Mouse (Mus musculus) urinary bladder, postnatal 25 days (tissue): ENCODE results near the gene Snph.
"Not testable (repeated sequence)": the region's sequence is repeated elsewhere in the genome, so short reads cannot be mapped to it uniquely, and the experiment has no call there.

Experiments used
- DNase-seq: peaks from one replicate; pipeline ENCODE4 v3.0.0; 2022; ENCODE audit warnings: low spot score

Gene Snph

DNA sequence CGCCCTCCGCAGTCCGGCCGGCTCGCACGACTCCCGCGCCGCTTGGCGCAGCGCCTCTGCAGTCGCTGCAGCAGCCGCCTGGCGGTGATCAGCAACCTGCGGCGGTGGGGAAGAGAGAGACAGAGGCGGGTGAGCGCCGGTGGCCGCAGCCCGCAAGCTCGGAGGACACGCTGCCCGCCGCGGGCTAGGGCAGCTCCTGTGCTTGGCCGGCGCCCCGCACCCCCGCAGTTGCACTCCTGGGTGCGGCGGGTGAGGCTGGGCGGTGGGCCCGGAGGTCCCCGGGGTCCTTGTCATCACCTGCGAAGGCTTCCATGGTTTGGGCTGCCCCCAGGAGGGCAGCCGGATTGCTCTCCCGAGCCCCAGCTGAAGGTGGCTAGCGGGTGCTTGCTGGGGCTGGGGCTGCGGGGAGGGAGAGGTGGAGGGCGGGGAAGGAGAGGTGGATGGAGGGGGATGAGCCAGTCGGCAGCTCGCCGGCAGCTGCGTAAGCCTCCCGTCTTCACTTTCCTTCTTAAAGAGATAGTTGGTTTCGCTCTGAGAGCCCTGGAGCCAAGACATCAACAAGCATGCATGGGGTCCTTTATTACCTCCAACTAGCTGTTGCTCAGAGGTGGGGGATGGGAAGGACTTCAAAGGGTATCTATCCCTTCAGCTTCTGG lies at the start of gene Snph:
Gene Snph, minus strand, starts transcription at position 435 of the 656 bp plus-strand sequence.
- DNase-seq = peak; percentile 33

DNA sequence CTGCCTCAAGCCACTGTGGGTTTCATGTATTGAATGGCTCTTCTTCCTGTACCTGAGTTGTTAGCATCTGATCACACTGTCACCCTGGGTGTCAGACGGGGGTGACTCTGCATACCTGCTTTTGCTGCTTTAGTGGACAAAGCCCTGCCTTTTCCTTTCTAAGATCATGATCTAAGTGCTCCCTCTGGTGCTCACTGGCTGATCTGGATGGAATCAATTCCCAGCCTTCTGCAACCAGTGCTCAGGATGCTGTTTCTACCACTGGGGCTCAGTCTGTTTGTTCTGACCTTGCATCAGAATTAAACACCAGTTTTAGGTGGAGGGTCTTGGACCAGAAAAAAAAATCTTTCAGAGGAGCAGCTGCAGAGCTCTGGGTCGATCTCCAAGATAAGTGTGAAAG lies 43.8 kb upstream of the Snph start:
- DNase-seq = no peak

DNA sequence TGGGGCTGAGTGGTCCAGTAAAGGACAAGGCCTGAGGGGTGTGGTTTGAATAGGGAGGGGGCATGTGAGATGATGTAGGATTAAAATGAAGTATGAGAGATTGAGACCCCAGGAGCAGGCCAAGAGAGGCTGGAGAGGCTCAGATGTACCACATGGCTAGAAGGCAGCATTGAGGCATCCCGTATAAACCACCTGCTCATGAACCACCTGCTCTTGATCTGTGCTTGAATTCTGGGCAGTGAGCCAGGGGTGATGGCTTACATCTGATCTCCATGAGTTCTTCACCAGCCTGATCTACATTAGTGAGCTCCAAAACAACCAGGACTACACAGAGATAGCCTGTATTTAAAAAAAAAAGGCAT lies 38.6 kb upstream of the Snph start:
- DNase-seq = no peak

DNA sequence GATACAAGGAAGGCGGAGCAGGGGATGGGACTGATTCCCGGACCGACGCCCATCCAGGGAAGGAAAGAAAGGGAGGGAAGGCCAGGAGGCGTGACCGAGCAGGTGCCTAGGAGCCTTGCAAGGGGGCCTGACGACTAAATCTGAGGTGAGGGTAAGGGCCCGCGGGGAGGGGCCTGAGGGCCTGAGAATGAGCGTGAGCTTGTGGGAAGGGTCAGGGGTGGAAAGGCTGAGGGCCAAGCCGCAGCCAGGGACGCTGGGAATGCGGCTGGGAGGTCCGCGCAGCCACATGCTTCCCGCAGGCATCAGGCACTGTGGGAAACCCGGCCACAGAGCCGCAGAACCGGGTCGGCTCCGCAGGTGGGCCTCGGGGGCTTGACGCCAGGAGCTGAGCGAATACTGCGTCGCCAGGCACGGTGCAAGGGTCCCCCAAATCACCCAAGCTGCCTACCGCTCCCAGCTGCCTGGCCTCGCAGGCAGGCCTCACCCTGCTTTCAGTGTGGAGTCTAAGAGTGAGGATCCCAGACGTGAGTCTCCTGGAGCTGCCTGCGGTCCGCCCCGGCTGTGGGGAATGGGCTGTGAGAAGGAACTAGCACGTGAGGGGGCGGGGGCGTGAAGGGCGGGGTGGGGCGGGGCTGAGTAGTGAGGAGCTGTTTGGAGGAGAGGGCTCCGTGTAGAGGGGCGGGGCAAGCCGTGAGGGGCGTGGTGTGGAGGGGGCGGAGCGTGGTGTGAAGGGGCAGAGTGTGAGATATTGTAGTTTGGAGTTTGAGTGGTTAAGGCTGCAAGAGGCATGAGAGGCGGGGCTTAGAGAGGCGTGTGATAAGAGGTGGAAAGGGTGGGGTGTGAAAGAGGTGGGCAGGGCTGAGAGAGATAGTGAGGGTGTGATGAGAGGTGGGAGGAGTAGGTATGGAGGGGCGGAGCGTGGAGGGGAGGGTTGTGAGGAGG lies 37.9 kb upstream of the Snph start:
- DNase-seq = no peak

DNA sequence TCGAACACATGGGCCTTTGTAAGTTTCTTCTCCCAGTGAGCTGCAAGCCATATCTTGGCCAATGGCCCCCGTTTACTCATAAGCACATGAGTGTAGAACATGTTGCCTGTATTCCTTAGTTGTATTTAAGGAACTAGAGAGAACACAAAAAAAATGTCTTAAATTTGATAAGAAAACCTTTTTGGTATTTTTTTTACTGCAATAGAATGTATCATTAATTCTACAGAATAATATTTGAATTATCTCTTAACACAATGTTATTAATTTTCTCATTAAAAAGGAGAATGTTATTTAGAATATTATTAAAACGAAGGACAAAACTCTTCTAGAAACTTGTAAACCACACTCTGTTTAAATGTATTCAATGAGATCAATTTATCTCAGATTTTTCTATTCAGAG lies 36.0 kb upstream of the Snph start, which contains the start of gene Rad21l:
Gene Rad21l, minus strand, starts transcription at position 101 of the 400 bp plus-strand sequence.
- no peak for DNase-seq

DNA sequence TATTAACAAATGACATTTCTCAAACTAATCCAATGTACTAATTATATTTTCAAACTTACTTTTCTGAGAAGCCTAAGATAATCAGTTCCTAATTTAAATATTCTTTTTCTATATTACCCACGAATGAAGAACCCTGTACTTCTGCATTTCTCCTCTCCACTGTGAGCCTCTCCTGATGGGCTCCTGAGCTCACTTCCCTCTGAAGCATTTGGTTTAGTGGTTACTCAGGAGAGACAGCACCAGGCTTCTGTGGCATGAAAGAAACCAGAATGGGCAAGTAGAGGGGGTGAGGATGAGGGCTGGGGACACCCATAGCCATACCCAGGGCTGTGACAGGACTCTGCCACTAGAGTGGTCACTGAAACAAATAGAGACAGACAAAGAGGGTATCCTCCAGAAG lies 19.7 kb upstream of the Snph start:
- no peak for DNase-seq

DNA sequence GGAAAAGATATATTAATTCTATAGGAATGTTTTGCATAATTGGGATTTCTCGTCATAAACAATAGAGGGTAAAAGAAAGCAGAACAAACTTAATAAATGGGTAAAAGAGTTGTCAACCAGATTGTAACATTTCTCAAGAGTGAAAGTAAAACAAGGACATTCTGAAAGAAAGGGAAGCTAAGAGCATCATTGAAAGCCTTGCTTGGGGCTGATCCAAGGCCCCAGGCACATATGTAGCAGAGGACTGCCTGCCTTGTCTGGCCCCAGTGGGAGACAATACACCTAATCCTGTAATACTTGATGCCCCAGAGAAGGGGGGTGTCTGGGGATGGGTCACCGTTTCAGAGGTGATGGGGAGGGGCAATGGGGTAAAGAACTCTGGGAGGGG lies 3.6 kb upstream of the Snph start:
- no peak for DNase-seq

DNA sequence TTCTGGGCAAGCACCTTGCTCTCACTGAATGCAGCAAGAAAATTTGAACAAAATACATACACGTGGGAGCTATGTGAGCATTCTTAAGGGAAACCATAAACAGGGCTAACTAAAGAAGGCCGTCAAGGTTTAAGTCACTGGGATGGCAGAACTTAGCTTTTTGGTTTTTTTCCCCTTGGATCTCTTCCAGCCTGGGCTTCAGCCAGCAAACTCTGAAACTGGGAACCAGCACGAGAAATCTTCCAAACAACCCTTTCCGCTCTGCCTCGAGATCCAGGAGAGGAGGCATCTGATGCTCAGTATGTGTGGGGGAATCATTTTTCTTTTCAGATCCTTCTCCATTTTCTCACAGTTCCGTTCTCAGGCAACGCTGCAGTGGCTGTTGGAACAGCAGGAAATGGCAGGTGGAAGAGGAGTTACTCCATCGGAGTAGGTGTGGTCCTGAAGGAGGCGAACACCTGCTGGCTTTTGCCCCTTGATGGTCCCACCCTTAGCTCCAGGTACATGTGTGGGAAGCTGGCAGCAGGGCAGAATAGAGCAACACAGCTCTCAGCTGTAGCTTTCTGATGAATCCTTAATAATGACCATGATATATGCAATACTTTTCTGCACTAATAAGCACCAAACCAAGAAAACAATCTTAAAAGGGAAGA lies 3.1 kb upstream of the Snph start:
- DNase-seq = no peak

DNA sequence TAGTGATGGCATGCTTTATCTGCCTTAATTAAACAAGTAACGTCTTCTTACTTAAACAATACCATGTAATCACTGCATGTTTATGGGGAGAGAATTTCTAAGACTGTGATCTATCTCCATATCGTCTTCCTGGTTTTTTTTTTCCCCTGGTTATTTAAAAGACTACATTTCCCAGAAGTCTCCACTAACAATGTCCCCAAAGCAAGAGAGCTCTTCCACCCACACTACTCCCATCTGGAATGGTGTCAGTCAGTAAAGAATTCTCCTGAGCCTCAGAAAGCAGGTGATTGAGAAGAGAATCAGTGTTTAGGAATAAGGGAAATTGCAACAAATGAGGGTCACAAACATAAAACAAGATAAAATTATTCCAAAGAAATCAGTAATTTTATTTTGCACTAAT lies 2.5 kb upstream of the Snph start:
- DNase-seq = no peak

DNA sequence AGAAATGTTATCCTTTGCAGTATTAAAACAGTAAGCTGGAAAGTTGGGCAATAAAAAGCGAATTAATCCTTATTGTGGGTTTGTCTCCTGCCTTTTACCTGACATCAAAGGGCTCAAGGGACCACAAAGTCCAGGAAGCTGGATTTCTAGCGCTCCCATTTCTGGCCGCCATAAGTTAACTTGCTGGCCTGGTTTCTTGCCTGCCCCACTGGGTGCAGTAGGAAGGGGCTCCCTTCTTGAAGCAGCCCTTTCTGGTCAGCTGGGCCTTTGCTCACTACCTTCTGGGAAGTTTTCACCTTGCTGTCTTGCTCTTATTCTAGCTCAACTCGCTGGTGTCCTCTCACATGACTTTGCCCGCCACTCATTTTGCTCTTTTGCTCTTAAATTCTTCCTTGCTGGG lies 589 bp upstream of the Snph start:
- no peak for DNase-seq

DNA sequence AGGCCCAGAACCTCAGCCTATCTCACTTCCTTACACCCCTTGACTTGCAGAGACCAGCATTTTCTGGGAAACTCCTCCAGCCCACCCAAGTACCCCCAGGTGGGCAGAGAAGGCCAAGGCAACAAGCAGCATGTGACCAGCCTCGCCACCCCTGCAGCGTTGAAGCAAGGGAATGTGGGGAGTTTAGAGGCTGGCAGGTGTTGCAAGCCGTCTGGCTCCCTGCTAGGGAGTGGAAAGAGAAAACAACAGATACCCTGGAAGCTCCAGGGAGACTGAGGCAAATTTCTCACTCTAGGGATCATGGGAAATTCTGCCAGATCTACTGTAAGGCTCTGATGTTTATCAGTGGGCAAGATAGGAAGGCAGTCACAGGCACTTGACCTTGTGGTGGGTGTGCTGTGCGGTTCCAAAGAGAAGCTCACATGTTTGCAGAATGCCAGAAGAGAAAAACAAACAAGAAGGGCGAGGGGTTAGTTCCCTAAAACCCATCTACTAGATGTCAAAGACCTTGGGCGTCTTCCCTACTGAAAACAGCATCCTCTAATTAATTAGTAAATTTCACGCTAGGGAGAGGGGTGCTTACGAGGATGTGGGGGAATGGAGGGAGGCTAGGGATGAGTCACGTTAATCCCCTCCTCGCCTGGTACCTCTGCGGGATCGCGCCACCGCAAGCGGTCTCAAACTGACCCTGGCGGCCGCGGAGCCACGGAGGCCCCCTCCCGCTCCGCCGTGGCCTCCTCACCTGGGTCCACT lies 811 bp downstream of the Snph start:
- DNase-seq = no peak

DNA sequence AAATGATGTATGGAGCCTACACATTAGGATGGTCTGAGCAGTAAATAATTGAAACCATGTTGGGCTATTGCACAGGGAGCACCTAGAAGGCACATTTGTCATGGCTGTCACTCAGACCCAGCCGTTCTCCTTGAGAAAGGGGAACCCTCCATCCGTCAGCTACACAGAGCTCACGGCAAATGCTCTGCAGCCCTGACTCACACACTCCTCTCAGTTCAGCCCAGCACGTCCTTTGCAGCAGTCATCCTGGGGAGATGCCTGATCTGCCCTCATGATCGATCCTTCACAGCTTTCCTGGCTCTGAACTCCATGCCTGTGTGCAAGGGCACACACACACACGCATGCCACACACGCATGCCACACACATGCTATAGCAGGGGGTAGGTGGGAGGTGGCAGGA lies 3.1 kb downstream of the Snph start:
- no peak for DNase-seq

DNA sequence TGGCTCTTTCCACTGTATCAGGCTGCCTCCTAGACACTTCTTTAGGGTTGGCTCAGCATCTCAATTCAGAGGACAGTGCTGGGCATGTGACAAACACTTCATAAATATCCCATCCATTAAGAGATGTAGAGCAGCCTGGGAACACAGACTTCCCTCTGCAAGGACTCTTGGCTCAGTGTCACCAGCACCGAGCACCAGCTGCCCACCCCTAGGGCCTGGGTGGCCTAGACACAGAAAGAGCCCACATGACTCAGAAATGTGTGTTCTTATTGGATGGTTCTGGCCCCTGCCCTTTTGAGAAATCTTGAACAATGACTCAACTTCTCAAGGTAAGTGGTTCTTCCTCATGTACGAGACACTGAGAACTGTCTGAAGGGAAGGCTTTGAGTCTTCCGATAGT lies 4.4 kb downstream of the Snph start:
- DNase-seq = no peak

DNA sequence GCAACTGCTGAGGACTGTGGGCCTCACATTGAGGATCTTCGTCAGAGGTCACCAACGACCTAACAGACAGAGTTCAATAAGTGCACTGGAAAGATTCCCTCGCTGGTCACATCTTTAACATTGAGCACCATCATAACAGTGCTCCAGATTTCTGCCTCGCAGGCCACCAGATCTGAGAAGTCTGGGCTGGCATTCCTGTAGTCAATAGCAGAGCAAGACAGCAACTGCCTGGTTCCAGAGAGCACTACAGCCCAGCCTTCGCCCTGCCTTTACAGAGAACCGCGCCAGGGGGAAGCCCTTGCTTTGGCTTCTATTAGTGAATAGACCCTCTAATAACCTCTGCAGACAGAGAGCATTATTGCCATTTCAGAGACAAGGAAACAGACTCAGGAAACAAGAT lies 6.1 kb downstream of the Snph start:
- DNase-seq = no peak

DNA sequence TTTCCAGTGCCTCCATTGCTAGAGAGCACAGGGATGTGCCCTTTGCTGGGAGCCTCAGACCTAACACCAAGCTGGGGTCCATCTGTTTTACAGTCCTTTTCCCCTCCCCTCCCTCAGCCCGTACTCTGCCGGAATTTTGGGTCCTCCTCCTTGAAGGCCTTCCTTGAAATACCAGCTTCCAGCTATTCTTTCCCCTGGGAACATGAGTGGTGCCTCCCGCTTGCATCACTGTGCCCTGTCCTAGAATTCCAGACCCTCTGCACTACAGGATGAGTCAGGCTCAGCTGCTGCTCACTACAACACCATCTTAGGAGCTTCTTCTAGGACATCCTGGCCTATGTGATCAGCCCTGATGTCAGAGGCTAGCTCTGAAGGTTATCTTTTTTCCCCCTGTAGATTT lies 8.6 kb downstream of the Snph start:
- no peak for DNase-seq

DNA sequence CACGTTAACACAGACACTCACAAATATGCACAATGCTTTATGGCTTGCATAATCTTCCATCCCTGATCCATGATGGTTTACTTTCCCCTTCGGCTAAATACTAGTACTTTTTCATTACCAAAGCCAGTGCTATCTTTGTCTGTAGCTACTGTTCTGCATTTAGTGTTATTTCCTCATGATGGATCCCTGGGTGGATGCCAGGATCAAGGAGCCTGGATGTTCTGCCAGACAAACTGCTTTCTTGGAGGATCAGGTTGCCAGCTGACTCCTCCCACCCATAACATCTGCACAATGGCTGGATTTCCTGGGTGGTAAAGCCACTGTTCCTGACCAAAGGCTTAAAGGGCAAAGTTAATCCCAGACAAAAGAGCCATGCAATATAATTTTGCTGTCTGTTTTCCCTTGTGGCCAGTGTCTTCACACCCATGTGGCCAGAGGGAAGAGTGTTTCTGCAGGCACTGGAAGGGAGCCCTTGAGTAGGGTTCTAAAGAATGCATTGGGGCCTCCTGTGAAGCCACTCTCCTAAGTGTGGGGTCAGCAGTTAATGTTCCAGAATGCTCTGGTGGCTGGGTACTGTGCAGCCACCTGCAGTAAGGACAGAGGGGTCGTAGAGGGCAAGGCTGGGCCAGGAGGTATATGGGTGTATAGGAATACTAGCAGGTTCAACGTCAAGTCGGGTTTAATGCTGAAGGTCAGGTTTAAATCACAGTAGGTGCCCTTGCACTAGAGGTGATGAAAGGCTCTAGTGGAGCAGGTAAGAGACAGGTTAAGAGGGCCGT lies 15.7 kb downstream of the Snph start:
- DNase-seq = no peak

DNA sequence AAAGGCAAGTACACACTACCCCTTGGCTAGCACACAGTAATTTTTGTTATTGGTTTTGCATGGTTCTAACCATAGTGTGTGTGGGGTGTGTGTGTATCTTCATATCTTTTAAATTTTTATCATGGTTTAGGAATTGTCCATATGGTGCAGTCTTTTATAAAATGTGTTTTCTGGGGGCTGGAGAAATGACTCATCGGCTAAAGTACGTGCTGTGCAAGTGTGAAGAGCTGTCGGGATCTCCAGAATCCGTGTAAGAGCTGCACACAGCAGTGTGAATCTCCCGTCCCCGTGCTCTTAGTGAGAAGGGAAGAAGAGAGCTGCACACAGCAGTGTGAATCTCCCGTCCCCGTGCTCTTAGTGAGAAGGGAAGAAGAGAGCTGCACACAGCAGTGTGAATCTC lies 16.6 kb downstream of the Snph start:
- not testable (repeated sequence) for DNase-seq

DNA sequence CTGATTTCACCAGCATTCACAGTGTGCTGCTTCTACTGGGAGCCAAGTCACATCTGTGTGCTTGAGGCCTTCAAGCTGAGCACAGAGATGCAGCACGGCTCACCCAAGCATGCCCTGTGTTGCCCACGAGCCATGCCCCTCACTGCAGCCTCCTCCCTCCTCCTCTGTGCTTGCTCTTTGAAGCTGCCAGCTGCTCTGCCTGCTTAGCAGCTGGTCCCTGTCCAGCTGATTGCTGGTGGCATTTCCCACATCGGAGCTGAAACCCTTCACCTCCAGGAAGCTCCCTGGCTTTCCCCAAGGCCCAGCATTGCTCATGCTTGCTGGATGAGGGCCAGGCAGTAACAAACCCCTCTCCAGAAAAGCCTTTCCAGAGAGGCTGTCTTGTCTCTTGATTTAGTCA lies 22.4 kb downstream of the Snph start:
- DNase-seq = no peak

DNA sequence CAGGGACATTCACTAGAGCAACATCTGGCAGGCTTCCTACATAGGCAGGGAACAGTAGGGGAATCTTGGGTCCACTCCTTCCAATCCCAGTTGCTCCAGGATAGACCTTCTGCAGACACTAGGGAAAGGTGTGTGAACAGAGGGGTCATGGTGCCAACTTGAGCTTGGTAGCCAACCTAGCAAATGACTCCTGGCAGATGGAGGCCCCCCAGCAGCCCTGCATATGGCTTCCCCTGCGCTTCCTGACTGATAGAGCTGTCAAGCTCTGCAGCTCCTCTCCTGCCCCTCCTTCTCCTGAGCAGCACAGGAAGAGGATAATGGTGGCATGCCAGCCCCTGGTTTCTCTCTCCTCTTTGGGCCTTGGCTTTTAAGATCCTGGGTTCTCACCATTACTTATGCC lies 24.0 kb downstream of the Snph start:
- no peak for DNase-seq

DNA sequence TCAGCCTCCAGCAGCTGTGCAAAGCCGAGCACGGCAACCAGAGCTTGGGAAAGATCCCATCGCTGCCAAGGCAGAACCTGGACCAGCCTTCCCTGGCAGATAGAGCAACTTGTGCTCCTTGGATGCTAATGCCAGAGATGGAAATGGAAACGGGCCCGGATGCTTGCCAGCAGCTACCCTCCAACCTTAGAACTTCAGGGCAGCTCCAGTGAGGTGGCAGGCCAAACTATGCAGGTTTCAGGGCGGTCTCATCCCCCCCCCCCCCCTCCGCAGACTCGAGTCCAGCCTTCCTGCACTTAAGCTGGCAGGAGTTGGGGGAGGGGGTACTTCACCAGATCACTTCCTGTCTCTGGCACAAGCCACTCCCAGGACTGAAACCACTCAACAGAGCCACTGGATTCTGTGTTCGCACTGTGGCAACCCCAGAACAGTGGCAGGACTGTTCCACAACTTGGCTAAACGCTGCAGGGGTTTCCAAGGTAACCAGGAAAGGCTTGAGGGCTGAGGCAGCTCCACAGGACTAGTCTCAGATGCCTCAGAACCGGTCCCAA lies 26.9 kb downstream of the Snph start:
- no peak for DNase-seq

DNA sequence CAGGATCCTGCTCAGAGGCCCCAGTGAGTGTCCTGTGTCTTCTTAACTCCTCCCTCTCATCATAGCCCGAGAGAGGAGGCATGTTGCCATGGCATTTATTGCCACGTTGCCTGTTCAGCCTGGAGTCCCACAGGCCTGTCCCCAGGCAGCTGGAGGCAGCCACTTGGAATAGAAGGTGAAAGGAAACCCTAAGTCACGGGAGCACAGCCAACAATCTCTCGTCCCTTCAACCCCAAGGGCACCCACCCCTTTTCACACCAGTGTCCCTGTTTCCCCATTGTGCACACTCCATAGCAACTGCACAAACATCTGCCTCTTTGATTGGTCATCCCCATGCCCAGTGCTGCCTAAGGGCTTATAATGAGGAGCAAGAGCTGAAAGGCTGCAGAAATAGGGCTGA lies 28.8 kb downstream of the Snph start:
- DNase-seq = no peak
